Mouse (Mus musculus) frontal cortex, adult (tissue): ENCODE results near the gene Vmn2r62.
"Not testable (repeated sequence)": the region's sequence is repeated elsewhere in the genome, so short reads cannot be mapped to it uniquely, and the experiment has no call there.

Experiments
- ATAC-seq: cut with Nextera tagmentation; 2 replicates; pipeline ENCODE4 v1.9.2; 2017; ENCODE audit warnings: mild to moderate bottlenecking, moderate library complexity, mixed read lengths; ENCODE audit not compliant: low TSS enrichment

Gene Vmn2r62

DNA sequence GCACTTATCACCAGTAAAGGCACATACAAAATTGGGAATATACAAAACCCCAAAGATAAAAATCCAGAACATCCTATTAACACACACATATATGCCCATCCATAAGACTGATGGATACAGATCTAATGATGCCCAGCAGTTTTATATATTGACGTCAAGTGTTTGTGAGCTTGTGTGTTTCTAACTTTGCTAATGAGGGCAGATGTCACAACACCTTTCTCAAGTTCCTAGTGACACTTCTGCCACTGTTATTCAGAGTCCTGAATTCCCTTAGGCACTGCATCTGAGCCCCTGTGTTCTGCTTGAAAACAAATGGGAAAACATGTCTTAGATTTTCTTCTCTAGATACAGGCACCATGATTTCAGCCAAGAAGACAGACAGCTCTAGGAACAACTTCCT lies at the start of gene Vmn2r62:
Gene Vmn2r62 (minus strand): TSS at position 101 of the 400 bp plus-strand sequence.
- ATAC-seq = not testable (repeated sequence)

- ATAC-seq = not testable (repeated sequence)
These were observed 45.0 kb upstream of the Vmn2r62 start for GRCm38 (mm10) chr7:42838366-42838765.

DNA sequence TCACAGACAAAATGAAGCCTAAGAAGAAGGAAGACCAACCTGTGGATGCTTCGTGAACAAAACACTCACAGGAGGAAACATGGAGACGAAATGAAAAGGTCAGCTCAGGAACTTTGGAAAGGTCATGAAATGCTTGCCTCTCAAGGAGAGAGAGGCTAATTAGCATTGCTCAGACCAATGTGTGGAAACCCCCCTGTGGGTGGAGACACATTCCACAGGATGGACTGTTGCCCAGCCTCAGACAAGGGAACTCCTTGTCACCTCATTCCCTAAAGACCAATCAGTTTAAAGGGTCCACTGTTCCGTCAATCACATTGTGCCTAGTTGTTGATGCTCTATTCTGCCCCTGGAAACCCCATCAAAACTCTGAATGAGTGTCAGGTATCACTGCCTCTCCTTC lies 38.9 kb upstream of the Vmn2r62 start:
- ATAC-seq = no peak

DNA sequence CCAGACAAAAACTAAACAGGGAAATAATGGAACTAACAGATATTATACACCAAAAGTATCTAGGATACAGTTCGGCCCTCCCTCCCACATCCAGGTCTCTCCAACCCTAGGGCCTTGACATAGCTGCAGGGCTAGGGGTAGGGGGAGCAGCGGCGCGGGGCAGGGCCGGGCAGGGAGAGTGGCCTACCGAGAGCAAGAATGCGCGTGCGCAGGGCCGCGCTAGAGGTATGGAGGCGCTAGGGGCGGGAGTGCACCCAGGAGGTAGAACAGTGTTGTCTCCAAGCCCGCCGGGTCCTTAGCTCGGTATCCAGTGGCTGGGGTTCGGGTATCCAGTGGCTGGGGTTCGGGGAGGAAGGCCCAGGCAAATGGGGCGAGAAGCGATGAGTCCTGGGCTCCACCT lies 43.5 kb downstream of the Vmn2r62 start:
- no peak for ATAC-seq

DNA sequence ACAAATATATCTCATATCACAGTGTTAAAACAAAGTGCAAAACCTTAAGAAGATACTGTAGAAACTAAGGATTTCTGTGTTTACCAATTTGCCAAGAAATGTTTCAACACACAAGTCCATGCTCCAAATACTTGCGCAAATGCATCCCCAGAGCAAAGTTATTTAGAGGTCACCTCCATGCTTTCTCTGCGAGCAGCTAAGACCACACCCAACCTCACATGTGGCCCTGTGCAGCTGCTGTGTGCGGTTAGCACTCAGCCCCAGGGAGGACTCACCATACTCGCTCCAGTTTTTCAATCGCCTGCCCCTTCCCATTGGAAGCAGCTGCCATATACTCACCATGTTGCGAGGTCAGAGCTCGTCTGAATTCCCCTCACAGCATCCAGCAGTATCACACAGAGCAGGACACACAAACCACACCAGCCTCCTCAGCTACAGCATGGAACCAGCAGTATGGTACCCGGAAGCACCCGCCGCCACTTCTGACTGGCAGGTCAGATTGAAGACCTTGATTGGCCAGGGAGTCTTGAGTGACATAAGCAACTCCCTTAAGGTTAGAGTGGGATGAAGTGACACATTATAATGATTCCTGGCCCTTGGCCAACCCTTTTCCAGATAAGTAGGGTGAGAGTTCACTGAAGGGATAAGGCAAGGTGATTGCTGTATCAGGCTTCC lies 54.7 kb downstream of the Vmn2r62 start:
- no peak for ATAC-seq

- ATAC-seq = not testable (repeated sequence)
These were observed 66.4 kb downstream of the Vmn2r62 start, which contains the start of gene Gm17067 for GRCm38 (mm10) chr7:42726917-42727316. Gene Gm17067 (minus strand): TSS chr7:42727017.
